Mouse (Mus musculus): ENCODE data around the gene Ern2.
A peak's percentile ranks its signal among the peaks of the same experiment; 100 is the strongest.

The Ern2 gene

DNA sequence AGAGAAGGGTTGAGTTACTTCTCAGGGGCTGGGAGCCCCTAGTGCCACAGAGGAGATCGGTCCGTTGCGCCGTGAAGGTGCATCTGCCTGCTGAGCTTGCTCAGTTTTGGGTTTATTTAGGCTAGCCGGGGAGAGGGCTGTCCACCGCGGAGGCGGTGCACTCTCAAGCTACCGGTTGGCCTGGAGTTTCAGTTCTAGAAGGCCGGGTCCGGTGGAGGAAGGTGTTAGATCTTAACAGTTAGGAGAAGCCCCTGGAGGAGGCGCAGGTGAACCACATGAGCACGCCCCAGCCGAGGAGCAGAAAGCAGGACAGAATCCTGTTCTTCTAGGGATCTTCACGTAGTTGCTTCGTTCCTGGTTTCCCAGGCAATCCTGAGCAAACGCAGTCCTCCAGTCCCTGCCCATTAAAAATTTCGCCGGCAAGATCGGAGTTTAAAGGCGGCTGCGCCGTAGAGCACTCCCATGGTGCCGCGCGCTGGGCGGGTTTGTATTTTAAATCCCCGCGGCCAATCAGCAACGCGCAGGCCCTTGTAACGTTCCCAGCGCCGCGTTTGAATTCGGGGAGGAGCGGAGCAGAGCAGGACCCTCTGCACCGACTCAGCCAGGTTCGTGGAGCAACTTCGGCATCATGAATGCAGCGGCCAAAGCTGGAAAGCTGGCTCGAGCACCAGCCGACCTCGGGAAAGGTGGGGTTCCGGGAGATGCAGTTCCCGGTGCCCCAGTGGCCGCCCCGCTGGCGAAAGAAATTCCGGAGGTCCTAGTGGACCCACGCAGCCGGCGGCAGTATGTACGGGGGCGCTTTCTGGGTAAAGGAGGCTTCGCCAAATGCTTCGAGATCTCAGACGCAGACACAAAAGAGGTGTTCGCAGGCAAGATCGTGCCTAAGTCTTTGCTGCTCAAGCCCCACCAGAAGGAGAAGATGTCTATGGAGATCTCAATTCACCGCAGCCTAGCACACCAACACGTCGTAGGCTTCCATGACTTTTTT is 26.8 kb downstream of the Ern2 start, which contains the start of gene Plk1:
Plk1 (plus strand) TSS at position 525 of the 988 bp plus-strand sequence.
- DNase-seq = peak; percentile 97

DNA sequence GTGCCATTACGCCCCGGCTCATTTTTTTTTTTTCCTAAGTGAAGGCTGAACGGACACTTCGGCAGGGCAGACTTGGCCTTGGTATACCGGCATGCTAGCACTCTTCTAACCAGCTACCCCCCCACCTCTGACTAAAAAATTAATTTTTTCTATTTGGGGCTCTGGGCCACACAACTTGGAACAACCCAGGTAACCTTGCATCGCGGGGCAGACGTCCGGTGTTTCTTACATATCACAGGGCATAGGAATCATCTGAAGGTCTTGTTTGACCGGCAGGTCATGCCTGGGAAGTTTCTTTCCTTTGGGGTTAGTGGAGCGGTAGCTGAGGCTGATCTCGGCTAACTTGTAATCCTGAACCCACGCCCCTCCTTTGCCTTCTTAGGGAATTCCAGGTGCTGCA is 27.5 kb downstream of the Ern2 start:
- DNase-seq = no peak

DNA sequence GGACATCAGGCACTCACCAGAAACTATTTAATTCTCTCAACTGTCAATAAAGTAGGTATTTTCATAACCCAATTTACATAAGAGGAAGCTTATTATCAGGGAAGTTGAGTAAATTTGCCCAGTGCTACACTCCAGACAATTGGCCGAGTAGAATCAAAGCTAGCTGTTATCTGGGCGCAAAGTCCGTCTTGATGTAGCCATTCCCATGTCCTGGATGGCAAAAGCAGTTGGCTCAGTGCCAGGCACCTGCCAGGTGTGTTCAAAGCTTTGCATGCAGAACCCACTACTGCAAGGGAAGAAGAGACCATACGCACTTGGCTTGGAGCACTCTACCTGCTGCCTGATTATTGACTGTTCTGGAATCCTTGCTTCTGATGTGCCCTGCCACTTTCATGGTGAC is 33.5 kb downstream of the Ern2 start:
- no peak for DNase-seq

GRCm38 (mm10) chr7:122140991-122141390 is 45.0 kb downstream of the Ern2 start:
- DNase-seq = no peak

DNA sequence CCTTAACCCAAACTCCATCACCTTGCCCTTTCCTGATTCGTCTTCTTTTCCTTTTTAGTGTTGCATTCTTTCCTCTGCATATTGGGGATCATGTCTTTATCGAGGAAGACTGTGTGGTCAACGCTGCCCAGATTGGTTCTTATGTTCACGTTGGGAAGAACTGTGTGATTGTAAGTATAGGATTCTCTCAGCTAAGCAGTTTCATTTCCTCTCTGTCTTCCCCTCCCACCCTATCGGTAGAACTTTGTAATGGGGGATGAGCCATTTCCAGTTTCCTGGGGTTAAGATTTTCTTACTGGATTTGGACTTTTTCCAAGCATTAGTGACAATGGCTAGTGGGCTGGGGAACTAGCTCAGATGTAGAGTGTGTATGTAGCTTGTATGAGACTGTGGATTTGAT is 47.8 kb downstream of the Ern2 start:
- DNase-seq = no peak

DNA sequence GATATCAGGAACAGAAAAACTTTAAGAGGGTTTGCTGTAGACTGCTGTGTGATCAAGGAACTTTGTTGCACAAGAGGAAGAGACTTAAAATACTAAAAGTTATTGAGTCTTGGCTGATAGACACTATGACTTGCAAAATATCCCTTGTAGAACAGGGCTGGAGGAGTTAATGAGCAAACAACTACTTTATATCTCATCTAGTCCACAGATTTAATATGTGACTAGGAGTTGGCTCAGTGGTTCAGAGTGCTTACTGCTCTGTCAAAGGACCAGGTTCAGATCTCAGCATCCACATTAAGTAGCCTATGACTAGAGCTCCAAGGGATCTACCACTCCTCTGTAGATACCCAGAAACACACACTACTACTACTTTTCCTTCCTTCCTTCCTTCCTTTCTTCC is 48.9 kb downstream of the Ern2 start:
- DNase-seq = no peak

DNA sequence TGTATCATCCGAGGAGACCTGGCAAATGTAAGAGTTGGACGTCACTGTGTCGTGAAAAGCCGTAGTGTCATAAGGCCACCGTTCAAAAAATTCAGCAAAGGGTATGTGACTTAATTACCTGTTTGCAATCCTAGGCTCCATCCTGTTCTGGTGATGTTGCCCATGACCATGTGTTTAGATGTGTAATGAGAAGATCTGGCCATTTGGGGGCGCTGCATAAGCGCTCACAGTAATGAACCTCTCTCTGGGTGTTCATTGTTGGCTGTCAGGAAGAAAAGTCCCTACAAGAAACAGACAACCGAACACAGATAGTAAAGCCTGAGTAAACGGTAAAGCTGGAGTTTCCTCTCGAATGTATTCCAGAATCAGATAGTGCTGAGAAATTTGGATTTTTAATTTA is 50.9 kb downstream of the Ern2 start:
- peak; percentile 20 for DNase-seq

GRCm38 (mm10) chr7:122133338-122133625 is 52.7 kb downstream of the Ern2 start:
- DNase-seq = no peak

GRCm38 (mm10) chr7:122132497-122133337 is 53.3 kb downstream of the Ern2 start, which contains the start of the genes Palb2 and Dctn5:
Palb2 (minus strand) TSS chr7:122132985.
Dctn5 (plus strand) TSS chr7:122133041.
- peak; percentile 97 for DNase-seq

DNA sequence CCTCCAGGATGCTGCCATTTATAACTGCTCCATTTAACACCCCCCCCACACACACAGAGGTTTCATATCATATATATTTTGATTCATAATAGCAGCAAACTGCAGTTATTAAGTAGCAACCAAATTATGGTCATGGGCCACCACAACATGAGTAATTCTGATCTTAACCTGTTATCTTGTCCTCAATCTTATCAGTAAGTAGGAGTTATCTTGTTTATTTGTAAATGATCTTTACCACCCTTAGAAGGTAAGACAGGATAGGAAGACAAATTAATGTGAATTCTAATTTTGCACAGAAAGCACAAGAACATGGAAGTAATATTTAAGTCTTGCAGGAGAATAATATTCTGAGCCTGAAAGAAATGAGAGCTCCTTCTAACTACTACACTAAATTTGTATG is 54.2 kb downstream of the Ern2 start:
- DNase-seq = no peak

DNA sequence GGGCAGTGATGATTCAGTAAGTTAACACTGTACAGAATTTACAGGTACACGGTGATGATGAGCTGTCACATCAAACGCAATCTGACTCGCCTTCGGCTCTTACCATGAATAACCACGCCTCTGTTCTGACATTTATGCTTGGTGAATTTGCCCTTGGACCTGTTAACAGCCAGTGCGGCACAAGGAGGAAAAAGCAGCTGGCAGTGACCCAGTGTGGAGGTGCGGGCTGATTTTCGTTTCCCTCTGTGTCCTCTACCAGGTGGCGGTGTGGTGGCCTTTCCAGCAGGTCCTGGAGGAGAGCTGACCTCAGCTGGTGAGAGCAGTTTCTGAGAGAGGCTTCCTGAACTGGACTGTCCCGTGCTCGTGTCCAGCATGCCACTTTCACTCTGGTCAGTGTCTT is 59.1 kb downstream of the Ern2 start:
- DNase-seq = no peak

- peak; percentile 3 for DNase-seq
These were observed 60.4 kb downstream of the Ern2 start for GRCm38 (mm10) chr7:122125636-122126035.

DNA sequence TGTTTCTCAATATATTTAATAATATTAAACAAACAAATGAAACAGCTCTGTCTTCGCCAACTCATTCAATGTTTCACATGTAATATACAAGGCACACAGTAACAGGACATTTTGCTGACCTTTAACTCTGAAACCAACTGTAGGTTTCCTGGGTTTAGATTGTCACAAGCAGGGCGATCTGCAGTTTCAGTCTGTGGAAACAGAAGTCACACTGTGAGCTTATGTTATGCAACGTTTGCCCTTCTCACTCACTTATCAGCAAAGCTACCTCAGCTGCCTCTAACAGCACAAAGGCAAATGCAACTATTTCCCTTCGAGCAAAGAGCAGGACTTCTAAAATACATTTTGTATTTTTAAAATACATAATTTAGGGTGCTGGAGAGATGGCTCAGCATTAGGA is 62.5 kb downstream of the Ern2 start:
- DNase-seq = no peak
